Mouse (Mus musculus) adrenal gland, postnatal 25 days (tissue): ENCODE measurements at regions not wholly inside any gene's neighbourhood (a gene's known extent, or its start where the extent isn't known, plus 50 kb on each side); places are given as distances from the start of the nearest gene placed in this dataset.

Experiments used
- DNase-seq: peaks from one replicate; pipeline ENCODE4 v3.0.0; 2021; ENCODE audit warnings: mixed read lengths

DNA sequence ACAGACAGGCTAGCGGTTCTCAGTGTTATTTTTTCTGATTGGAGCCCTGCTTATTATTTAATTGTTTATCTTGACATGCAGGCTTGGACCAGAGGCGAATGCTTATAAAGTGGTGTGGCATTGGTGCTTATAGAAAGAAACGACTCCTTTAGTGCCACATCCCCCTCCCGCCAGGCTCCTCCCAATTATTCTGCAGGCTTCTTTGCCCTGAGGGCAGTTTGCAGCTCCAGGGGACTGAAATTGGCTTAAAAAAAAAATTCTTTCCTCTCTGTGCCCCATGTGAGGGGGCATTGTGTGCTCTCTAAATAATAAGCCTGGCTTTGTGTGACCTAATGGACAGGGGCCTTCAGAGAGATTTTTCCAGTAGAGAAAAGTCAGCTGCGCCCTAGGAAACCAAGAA lies 409.1 kb upstream of the Smim15 start:
- DNase-seq: no peak

DNA sequence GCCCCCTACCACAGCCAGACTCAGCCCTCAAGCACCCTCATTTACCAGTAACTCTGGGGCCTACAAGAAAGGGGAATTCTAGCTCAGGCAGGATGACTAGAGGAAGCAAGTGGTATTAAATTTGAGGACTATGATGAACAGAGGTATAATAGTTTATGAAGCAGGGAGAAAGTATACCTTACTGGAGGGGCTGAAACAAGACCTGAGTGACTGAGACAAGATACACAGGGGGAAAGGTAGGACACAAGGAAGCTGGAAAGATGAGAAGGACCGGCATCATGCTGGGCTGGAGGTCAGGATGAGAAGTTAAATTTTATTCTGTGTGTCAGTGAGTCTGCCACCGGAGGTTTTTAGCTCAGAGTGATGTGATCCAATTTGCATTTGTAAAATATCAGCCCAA lies 417.2 kb upstream of the Smim15 start:
- no peak for DNase-seq

DNA sequence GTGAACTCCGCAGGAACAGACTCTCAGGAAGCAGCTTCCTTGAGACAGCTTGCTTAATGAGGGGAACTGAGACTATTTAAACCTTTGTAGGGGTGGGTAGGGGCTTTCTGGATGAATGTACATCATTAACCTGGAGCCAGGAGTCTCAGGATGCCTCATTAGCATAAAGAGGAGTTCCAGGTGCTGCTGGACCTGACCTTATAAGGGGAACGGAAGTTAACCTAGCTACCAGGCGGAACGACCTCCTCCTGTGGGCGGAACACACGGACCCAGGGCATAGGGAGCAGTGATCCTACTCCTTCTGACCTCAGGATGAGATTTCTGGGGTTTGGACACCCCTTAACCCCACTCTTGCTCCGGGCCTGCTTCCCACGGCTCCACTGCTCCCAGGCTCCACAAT lies 417.6 kb upstream of the Smim15 start:
- no peak for DNase-seq

DNA sequence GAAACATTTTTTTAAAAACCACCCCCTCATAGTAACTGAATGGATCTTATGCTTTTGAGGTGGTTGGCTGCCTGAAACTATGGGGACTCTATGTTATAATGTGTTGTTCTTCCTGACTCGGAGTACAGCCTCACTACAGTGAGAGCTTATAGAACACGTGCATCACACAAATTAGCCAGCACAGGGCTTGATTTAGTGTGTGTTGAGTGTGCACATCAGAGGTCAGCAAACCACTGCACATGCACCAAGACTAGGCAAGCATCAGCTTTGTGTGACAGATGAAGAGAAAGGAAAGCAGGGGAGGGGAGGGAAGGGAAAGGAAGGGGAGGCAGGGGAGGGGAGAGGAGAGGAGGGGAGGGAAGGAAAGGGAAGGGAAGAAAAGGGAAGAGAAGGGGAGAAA lies 422.9 kb upstream of the Smim15 start:
- no peak for DNase-seq

DNA sequence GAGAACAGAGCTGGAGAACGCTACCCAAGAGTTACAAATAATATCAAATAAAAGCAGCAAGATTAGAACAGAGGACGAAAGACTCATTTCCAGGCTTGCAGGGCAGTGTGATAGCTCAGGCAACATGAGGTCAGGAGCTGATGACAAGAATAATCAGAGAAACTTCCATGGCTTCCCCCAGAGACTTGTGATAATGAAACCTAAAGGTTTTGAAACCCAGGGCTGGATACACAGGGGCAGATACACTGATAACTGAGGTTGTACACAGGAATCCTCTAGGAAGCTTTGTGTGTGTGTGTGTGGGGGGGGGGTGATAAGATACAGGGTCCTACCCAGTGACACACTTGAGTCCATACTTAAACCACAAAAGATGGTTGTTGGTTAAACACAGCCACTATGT lies 423.4 kb upstream of the Smim15 start:
- no peak for DNase-seq

DNA sequence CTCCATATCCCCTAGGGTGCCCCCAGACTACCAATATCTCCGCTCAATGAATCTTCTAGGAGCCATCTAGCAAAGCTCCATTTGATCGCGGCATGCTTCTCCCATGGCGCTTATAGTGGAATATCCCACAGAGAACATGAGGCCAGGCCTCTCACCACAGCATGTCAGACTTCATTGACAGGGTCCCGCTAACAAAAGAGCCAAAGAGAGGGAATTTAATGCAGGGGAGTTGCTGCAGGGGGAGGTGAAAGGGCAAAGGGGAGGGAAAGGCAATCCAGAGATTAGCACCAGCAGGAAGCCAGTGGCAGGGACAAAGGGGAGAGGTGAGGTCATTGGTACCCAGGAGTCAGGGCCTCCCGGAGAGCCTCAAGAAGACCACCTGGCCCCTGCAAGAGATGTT lies 424.0 kb upstream of the Smim15 start:
- DNase-seq: no peak

DNA sequence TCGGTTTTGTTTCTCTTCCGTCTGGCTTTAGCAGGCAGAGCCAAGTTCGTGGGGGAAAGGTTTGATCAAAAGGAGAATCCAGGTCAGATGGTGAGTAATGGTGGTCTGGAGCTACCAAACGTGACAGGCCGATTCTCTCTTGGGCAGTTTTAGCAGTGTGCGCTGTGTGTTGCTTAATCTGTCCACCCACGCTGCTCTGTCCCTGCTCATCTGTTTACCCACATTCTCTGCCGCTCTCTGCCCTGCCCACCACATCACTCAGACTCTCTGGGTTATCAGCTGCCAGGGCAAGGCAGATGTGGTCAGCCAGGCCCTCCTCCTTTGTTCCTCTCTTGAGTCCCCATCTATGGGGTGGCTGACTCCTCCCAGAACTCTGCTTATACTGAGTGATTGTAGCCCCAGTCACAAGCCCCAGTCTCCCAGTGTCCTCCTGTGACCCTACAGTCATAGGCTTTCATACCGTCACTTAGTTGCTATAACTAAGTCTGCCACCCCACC lies 424.8 kb upstream of the Smim15 start:
- DNase-seq: no peak

DNA sequence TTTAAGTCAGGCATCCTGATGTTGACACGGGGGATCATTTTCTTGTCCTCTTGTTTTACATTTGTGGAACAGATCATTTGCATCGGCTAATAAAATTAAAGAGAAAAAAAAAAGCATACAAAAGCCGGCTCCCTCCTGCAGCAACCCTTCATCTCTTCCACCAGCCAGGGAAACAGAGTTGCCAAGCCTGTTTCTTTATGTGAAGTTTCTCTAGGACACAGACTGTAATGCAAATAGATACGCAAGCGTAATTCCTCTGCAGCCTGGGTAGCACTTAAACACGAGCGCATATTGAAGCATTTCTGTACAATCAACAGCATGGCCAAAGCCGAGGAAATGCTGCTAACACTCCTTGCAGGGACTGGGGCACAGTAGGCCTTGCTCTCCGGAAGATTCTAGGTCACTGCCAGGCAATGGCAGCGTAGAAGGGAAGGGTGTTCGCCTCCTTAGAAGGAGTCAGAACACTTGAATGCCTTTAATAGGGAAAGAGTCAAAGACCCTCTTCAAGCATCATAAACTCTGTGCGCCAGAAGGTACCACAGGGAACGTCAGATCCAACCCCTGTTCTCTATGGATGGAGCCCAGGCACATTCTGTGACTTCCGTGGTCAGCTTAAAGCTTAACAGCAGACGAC lies 425.3 kb upstream of the Smim15 start:
- DNase-seq: no peak

DNA sequence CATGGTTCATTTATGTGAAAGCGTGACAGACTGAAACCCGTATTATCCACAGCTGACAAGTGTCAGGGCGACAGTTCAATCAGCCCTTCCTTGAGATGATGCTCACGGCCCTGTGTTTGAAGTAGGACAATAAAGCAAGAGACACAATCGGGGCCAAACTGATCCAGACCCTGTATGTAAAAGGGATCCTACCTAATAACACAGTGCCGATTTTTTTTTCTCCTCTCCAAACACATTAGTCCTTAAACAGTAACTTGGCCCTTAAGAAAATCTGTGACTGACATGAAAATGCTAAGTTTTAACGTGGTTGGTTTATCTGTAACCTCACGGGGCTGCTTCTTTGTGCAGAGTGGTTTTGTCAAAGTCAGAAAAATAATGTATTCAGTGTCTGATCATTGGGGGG lies 425.9 kb upstream of the Smim15 start:
- DNase-seq: no peak

DNA sequence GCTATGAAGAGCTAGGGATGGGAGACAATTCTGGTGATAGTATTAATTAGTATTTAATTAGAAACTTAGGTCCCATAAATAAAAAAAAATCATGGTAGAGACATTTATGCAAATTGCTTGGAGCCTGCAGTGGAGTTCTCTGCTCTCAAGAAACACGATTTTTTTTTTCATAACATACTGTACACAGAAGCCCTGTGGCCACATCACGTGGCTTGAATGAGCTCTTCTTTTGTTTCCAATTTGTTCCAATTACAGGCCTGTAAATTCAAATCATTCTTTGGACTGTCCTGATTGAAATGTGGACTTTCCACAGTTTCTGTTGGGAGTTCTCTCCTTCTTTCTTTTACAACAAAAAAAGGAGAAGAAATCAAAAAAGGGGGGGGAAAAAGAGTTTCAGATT lies 426.7 kb upstream of the Smim15 start:
- DNase-seq: no peak

DNA sequence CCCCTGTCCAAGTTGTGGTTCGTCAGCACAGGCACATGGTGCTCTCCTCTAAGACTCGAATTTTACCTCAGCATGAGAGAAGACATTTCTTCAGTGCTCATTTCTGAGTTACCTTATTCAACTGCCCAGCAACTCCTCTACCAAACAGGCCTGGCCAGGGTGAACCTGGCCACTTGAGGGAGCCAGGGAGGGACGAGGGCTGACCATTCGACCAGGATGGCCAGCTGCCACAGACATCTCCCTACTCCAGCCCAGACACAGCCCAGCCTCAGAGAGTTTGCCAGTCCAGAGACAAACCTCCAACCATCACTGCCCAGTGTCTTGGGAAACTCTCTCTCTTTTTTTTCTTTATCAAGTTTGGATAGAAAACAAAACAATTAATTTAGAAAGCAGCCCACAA lies 427.5 kb upstream of the Smim15 start:
- DNase-seq: no peak

DNA sequence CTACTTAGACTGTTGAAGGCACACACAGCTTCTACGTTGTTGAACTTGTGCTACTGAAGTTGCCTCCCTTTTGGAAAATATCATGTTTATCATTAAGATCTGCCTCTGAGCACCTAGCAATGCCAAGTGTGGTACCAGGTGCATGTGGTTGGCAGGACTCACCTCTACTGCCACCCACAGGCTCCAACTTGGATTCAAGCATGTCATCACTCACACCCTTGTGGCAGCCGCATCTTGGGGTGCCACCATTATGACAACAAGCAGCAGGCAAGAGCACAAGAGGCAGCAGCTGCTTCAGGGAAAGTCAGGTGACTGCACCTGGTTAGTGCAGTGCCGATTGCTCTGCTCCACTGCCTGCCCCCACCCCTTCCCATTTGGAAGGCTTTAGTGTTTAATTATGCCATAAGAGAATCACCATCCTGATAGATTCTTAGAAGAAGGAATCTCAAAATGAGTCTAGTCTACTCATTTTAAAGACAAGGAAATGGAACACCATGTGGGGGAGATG lies 435.2 kb upstream of the Smim15 start:
- DNase-seq: no peak

DNA sequence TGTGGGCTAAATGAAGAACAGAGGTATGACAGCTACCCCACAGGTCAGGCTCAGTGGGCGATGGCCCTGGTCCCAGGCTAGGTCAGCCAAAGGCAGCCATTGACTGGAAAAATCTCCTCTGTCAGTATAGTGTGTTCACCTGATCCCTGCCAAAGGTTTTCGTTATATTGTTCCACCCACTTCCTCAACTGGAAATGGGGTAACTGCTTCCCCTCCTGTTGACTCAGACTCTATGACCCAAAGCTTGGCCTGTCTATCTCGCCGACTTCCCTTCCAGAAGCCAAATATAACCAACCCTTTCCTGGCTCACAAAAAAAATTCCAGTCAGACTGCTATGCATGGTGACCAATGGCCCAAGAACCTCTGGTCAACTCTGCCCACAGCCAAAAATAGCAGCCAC lies 437.0 kb upstream of the Smim15 start:
- DNase-seq: no peak

DNA sequence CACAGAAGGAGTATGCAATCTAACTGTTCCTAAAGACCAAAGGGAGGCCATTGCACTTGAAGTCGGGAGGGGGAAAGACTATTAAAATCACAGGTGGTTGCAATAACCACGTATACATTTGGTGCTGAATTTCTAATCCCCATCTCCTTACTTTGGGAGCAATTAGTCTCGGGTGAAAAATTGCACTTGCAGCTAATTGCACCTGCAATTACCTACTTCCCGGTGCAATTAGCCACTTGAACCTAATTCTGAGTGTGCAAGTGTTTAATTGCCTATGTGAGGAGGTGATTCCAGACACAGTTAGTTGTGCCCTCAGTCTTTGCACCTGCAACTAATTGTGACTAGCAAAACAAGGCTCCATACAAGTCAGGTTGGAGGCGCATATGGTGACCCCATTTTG lies 442.1 kb upstream of the Smim15 start:
- no peak for DNase-seq

DNA sequence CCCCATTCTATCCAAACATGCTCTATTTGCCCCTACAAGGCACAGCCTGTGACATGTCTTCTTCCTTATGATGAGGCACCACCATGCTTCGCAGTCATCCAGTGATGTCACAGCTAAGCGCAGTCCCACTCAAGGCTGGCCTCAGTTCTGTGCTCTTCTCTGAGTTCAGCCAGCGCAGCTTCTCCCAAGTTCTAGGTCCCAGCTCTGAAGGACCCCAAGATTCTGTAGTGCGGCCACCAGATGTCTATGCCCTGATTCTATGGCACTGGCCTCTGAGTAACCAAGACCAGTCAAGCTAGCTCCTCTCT lies 443.2 kb upstream of the Smim15 start:
- no peak for DNase-seq

DNA sequence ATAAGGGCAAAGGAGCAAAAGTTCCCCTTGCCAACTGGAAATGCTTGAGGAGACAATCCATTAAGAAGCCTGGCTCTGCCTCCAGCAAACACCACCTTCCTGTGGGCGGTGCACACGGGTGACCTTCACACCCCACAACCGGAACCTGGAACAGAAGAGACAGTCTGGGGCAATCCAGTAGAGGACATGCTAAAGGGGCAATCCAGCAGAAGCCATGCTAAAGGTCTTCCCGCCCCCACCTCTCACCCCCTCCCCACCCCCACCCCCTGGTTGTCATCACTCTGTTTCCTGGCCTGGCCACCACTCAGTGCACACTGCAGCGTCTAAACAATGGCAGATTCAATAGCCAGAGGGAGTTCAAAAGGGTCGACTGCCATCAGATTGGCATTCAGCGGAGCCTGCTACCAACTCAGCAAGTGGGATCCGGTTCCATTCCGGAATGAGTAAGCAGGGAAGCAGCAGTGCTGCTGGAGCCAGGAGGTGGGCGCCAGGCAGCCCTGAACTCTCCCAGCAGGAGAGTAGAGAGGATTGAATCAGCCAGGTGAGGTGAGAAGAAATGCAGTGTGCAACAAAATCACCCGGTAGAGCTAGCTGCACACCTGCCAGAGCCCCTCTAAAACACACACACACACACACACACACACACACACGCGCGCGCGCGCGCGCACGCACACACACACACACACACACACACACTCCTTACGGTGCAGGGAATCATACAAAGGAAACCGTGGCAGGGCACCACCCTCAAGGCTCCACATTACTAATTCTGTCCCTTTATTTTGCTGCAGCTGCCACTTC lies 443.7 kb upstream of the Smim15 start:
- peak; percentile 32 for DNase-seq

DNA sequence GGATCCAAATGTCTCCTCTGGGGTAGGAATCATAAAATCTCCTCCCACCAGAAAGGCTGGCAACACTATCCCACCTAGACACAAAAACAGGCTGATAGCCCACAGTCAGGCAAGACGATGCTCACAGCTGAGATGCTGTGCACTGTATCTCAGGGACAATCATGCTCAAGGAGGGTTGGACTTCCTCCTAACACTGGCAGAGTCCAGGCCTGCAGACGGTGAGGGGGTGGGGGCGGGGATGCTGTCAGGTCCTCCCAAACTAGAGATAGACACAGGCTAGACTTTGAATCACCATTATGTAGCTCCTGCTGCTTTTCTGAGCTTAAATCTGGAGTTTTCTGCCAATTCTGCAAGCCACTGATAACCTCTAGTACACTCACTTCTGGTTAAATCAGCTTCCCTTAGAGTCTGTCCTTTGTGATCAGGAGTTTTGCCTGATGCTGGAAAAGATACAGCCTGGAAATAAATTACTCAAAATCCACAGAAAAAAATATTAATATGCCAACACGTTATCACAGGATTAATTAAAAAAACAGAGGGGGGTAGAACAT lies 445.1 kb upstream of the Smim15 start:
- no peak for DNase-seq

DNA sequence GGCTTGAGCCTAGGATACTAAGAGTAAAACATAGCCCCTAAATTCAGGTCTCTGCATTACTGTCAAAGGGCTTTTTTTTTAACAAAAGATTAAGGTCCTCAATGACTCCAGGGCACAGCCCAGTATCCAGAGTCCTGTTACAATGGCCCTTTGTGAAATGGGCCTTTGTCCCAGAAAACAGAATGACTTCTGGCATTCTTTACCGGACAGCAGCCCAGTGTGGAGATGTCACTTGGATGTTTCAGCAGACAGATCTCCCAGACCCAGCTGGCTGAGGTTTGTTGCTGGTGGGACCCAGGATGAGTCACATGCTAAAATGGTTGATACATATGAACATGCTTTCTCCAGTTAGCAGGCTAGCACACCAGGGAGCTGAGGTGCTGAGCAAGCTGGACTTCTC lies 445.9 kb upstream of the Smim15 start:
- DNase-seq: no peak

DNA sequence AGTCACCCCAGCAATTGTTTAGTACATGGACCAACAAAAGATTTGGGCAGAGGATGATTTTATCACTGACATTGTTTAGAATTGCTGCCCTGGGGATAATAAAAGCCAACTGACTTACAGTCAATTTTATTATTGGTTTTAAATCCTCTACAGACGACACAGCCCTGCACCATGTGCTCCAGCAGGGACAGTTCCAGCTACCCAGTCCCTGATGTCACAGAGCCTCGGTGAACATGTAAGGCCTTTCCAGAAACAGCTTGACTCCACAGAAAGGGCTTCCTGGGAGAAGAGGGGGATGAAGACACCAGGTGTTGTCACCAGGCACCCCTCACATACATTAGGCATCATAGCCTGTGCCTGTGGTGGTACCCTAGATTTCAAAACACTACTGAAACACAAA lies 447.0 kb upstream of the Smim15 start:
- no peak for DNase-seq

DNA sequence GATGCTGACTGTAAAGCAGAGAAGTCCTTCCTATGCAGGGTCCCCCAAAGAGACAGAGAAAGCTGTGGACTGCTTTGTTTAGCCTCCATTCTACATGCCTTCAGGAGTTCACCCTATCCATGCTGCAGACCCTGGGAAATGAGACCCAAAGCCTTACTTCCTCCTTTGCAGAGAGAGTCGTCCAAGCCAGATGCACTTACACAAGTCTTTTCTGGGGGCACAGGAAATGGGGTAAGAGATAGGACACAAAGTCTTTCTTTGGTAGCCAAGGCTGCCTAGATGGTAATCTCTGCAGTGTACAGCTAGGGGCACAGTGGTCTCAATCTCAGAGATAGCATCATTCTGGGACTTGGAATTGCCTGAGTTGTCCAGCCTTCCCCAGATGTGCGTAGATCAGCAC lies 448.1 kb upstream of the Smim15 start:
- DNase-seq: no peak

DNA sequence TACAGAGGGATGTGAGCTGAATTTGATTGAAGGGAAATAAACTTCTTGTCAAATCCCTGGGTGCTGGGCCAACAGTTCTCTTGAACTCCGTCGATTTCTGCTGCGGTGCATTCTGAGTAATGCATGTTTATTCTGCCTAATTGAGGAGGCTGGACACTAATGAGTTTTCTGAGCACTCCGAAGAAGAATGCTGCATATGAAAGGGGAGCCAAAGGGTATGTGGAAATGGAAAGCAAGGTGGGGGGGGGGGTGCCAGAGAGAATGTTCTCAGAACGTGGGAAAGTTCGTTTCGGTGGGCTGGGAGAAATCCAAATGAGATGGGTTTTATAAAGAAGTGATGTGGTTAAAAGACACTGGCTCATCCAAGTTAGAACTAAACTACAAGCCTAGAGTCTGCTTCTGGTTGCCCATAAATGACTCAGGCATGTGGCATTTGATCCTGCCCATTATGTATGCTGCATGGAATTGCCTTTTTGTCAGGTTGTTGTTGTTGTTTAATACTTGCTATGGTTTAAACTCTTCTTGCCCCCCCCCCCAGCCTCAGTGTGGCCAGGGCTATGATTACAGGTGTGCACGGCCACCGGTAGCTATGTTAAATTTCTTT lies 455.7 kb upstream of the Smim15 start:
- DNase-seq: no peak

DNA sequence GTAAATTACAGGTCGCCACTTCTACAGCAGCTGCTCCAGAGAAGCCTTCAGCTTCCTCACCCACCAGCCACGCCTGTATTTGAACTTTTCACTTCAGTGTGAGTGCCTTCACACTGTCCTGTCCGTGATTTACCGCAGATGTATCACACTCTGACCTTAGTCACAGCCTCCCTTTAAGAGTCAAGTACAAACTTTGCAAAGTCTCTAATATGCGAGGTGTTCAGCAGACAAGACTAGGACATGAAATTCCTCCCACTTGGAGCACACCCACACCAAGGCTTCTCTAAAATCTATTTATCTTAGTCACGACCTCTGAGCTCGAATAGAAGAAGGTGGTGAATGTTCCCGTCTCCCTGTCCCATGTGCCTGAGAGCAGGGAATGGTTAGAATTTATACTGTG lies 456.6 kb upstream of the Smim15 start:
- DNase-seq: no peak

DNA sequence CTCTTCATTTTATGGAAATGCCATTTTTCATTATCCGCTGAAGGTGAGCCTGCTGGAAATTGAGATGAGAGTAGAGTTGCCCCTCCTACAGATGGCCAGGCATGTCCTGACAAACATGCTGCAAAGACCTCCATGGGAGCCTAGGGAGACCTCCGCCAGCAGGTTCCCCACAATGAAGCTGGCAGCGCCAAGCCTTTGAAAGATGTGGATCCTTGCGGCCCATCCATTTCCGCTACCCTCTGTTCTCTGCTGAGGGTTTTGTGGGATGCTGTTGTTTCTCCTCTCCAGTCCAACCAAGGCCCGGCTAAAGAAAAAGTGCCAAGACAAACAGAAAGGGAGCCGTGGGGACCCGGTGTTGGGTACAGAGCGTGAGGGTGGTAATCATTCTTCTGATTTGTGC lies 458.3 kb upstream of the Smim15 start:
- no peak for DNase-seq

DNA sequence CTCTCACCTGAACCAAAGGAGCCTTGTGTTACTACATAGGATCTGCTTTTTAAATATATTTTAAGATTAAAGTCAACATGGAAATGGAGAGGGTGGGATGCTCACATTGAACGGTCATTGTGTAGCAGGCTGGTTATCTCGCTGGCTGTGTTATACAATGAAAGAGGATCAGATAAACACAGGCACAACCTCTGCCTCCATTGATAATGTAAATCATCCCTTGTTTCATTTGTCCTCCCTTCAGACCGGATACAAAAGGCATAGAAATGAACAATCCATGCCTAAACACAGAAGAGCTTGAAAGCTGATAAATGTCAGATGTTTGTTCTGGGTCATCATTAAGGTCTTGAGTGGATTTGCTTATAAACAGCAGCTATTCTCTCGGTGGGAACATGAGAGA lies 458.9 kb upstream of the Smim15 start:
- DNase-seq: no peak
